Mouse (Mus musculus): ENCODE measurements around the gene Sfpq. TPM values are rescaled to one million over a fixed set of nuclear protein-coding genes. Genes with fewer than 3 reads are reported as not detected.

Sfpq gene
- total RNA-seq, 4 experiments from 2014 or later: 141 to 249 (median 190) TPM

Other genes with a start within 250 kb of the Sfpq start
- 10 to 100 TPM; 43.7 to 80.5 (median 57.3) TPM for gene Zmym4, start 53.2 kb upstream of the Sfpq start, total RNA-seq (2022)
- 10 to 100 TPM in 3 of 4 experiments, 1 to 10 TPM in 1; 9.5 to 11.6 (median 10.9) TPM for gene Zmym1, start 39.8 kb downstream of the Sfpq start, total RNA-seq (2022)
- gene Zmym6, start 56.1 kb downstream of the Sfpq start, total RNA-seq (2022): 10 to 100 TPM; 18.1 to 32.3 (median 25.4) TPM
- 10 to 100 TPM; 19.0 to 21.6 (median 20.3) TPM for gene Tmem35b, start 102.4 kb downstream of the Sfpq start, total RNA-seq (2022)
- gene Dlgap3, start 147.9 kb downstream of the Sfpq start, total RNA-seq (2022): 1 to 10 TPM; 3.3 to 7.0 (median 5.8) TPM
- gene Smim12, start 222.5 kb downstream of the Sfpq start, total RNA-seq (2022): 10 to 100 TPM; 58.8 to 73.0 (median 67.6) TPM

Data from adrenal gland, adult 8-10 months (tissue).